Mouse (Mus musculus) limb, embryonic 11.5 days (tissue): Measurements from ENCODE around the gene Phf2. TPM values are rescaled to one million over a fixed set of nuclear protein-coding genes. Genes with fewer than 3 reads are reported as not detected.

Source experiments
- ATAC-seq: fragments of 200-750 bp; cut with Nextera tagmentation; 2 replicates; pipeline ENCODE4 v1.8.0; 2017; ENCODE audit warnings: low read depth; ENCODE audit not compliant: insufficient number of reproducible peaks, low FRiP score, low TSS enrichment
- DNase-seq: peaks from one replicate; pipeline ENCODE4 v3.0.0-alpha.2; 2015; ENCODE audit warnings: low spot score
- H3K27ac ChIP-seq: fragments of 300-500 bp; sonication (generic); replicated peaks from 2 replicates; pipeline ENCODE4 v1.5.1; 2014; ENCODE audit warnings: low read depth, mild to moderate bottlenecking, low read length
- H3K27me3 ChIP-seq: fragments of 300-500 bp; sonication (generic); 2 replicates; pipeline ENCODE4 v1.6.1; 2014; ENCODE audit warnings: mild to moderate bottlenecking, low read length, mixed read lengths; ENCODE audit not compliant: control insufficient read depth, insufficient read depth
- H3K36me3 ChIP-seq: fragments of 300-500 bp; sonication (generic); 2 replicates; pipeline ENCODE4 v1.6.1; 2014; ENCODE audit warnings: mild to moderate bottlenecking, low read length, moderate library complexity, mixed read lengths; ENCODE audit not compliant: control insufficient read depth, insufficient read depth
- H3K4me1 ChIP-seq: fragments of 300-500 bp; sonication (generic); 2 replicates; pipeline ENCODE4 v1.6.1; 2014; ENCODE audit warnings: low read length, mixed read lengths; ENCODE audit not compliant: control insufficient read depth, insufficient read depth
- H3K4me2 ChIP-seq: fragments of 300-500 bp; sonication (generic); 2 replicates; pipeline ENCODE4 v1.6.1; 2014; ENCODE audit warnings: low read depth, mild to moderate bottlenecking, moderate library complexity; ENCODE audit not compliant: severe bottlenecking
- H3K4me3 ChIP-seq: fragments of 300-500 bp; sonication (generic); 2 replicates; pipeline ENCODE4 v1.5.1; 2014; ENCODE audit warnings: low read depth, low read length
- H3K9ac ChIP-seq: fragments of 300-500 bp; sonication (generic); 2 replicates; pipeline ENCODE4 v1.6.1; 2014; ENCODE audit warnings: mild to moderate bottlenecking, low read length
- H3K9me3 ChIP-seq: fragments of 300-500 bp; sonication (generic); 2 replicates; pipeline ENCODE4 v1.6.1; 2016; ENCODE audit warnings: low read length; ENCODE audit not compliant: control insufficient read depth
- WGBS: fragments of 180-500 bp; shearing (Covaris S2); extraction: QIAGEN DNeasy Blood & Tissue Kit; methylation state at CpG from one replicate; pipeline ENCODE4 v1.1.7; 2014; 5-methylcytosine and 5-hydroxymethylcytosine counted together
- polyA plus RNA-seq: library from polyadenylated mRNA; unstranded; fragments of >200 nt; fragmentation: Nextera tagmentation; extraction: Ambion mirVana; gene quantifications from 2 replicates; pipeline ENCODE4 v1.2.1, GENCODE M21; 2014

Phf2 gene
- polyA plus RNA-seq, 1 experiment from 2014 or later = 11.6 TPM

GRCm38 (mm10) chr13:48890260-48890960, 19.5 kb upstream of the Phf2 start:
- no peaks in the 10 kb centered on the region for H3K27me3 ChIP-seq
- no peak overlapping the region for H3K4me2 ChIP-seq
- H3K4me3 ChIP-seq = no peak overlapping the region
- H3K9me3 ChIP-seq = no peaks in the 10 kb centered on the region
- DNase-seq (no peak), ATAC-seq (no peak)
- WGBS = 94% methylated on average over 4 of the region's 4 CpGs
- no peaks in the 10 kb centered on the region for H3K4me1 ChIP-seq
- no peak overlapping the region for H3K9ac ChIP-seq
- peaks cover 18% of the 10 kb centered on the region; the same call in 1 of the 2 replicates for H3K36me3 ChIP-seq
- no peak overlapping the region for H3K27ac ChIP-seq

GRCm38 (mm10) chr13:48878534-48878933, 7.6 kb upstream of the Phf2 start:
- ATAC-seq (peak; percentile 99), DNase-seq (peak; percentile 98)
- Histone ChIP-seq H3K27me3 (no peaks in the 10 kb centered on the region), H3K36me3 (0 out of 2 replicates have a peak, but pooled peaks cover 2% of the 10 kb centered on the region), H3K9ac (peak overlapping the region; percentile 70), H3K9me3 (no peaks in the 10 kb centered on the region), H3K4me3 (peak overlapping the region; percentile 38), H3K4me1 (peaks cover 3% of the 10 kb centered on the region; the same call in 1 of the 2 replicates), H3K27ac (peak overlapping the region; percentile 69), H3K4me2 (peak overlapping the region; percentile 55)
- WGBS = under 1% methylated on average over 36 of the region's 36 CpGs

GRCm38 (mm10) chr13:48877805-48878204, 6.9 kb upstream of the Phf2 start:
- Histone ChIP-seq H3K4me3 (no peak overlapping the region; the same call in 1 of the 2 replicates), H3K36me3 (0 out of 2 replicates have a peak, but pooled peaks cover 2% of the 10 kb centered on the region), H3K27ac (no peak overlapping the region; the same call in 1 of the 2 replicates), H3K9me3 (no peaks in the 10 kb centered on the region), H3K4me2 (peak overlapping the region; percentile 55), H3K27me3 (no peaks in the 10 kb centered on the region), H3K9ac (peak overlapping the region; percentile 70), H3K4me1 (peaks cover 3% of the 10 kb centered on the region; the same call in 1 of the 2 replicates)
- ATAC-seq = no peak
- DNase-seq = no peak

GRCm38 (mm10) chr13:48872726-48873125, 1.8 kb upstream of the Phf2 start:
- Histone ChIP-seq H3K4me3 (no peak overlapping the region), H3K9ac (no peak overlapping the region), H3K4me1 (peaks cover 17% of the 10 kb centered on the region), H3K27ac (no peak overlapping the region), H3K9me3 (no peaks in the 10 kb centered on the region), H3K36me3 (no peaks in the 10 kb centered on the region), H3K4me2 (no peak overlapping the region), H3K27me3 (no peaks in the 10 kb centered on the region)
- ATAC-seq (no peak), DNase-seq (no peak)
- WGBS = 73% methylated on average over 5 of the region's 5 CpGs

- H3K4me2 ChIP-seq = peak overlapping the region; percentile 75
- H3K4me3 ChIP-seq = peak overlapping the region; percentile 52
- WGBS = 71% methylated on average over 7 of the region's 7 CpGs
- H3K4me1 ChIP-seq = peaks cover 17% of the 10 kb centered on the region
- DNase-seq (no peak), ATAC-seq (no peak)
- H3K9ac ChIP-seq = peak overlapping the region; percentile 99
- H3K27ac ChIP-seq = no peak overlapping the region
- H3K36me3 ChIP-seq = no peaks in the 10 kb centered on the region
- H3K27me3 ChIP-seq = no peaks in the 10 kb centered on the region
- no peaks in the 10 kb centered on the region for H3K9me3 ChIP-seq
Measured at GRCm38 (mm10) chr13:48871887-48872606, 1.1 kb upstream of the Phf2 start.

GRCm38 (mm10) chr13:48869950-48870770, 759 bp downstream of the Phf2 start:
- ATAC-seq (peak; percentile 58), DNase-seq (peak; percentile 65)
- peak overlapping the region; percentile 99 for H3K9ac ChIP-seq
- no peaks in the 10 kb centered on the region for H3K27me3 ChIP-seq
- under 1% methylated on average over 59 of the region's 102 CpGs for WGBS
- peaks cover 19% of the 10 kb centered on the region for H3K4me1 ChIP-seq
- H3K4me3 ChIP-seq = peak overlapping the region; percentile 52
- no peaks in the 10 kb centered on the region for H3K36me3 ChIP-seq
- H3K9me3 ChIP-seq = no peaks in the 10 kb centered on the region
- peak overlapping the region; percentile 87 for H3K27ac ChIP-seq
- peak overlapping the region; percentile 77 for H3K4me2 ChIP-seq

- peak; percentile 30 for DNase-seq
- Histone ChIP-seq H3K9ac (peak overlapping the region; percentile 99), H3K27me3 (no peaks in the 10 kb centered on the region), H3K4me1 (peaks cover 19% of the 10 kb centered on the region), H3K4me2 (peak overlapping the region; percentile 77), H3K36me3 (no peaks in the 10 kb centered on the region), H3K4me3 (peak overlapping the region; percentile 52), H3K27ac (peak overlapping the region; percentile 87; the same call in 1 of the 2 replicates), H3K9me3 (no peaks in the 10 kb centered on the region)
- no peak for ATAC-seq
- WGBS = 11% methylated on average over 5 of the region's 5 CpGs
Measured at GRCm38 (mm10) chr13:48869600-48869949, 1.3 kb downstream of the Phf2 start.

GRCm38 (mm10) chr13:48869088-48869487, 1.8 kb downstream of the Phf2 start:
- DNase-seq (no peak), ATAC-seq (no peak)
- Histone ChIP-seq H3K4me2 (peak overlapping the region; percentile 77), H3K4me1 (peaks cover 21% of the 10 kb centered on the region), H3K36me3 (no peaks in the 10 kb centered on the region), H3K9ac (peak overlapping the region; percentile 99; the same call in 1 of the 2 replicates), H3K9me3 (no peaks in the 10 kb centered on the region), H3K27me3 (no peaks in the 10 kb centered on the region), H3K27ac (no peak overlapping the region), H3K4me3 (peak overlapping the region; percentile 52)
- whole genome bisulfite sequencing = 27% methylated on average over 5 of the region's 5 CpGs
